Mouse (Mus musculus) neural tube, embryonic 15.5 days (tissue): ENCODE data around the gene Cltb. TPM values are rescaled to one million over a fixed set of nuclear protein-coding genes. Genes with fewer than 3 reads are reported as not detected.

Source experiments
- ATAC-seq: fragments of 200-750 bp; cut with Nextera tagmentation; 2 replicates; pipeline ENCODE4 v1.8.0; 2017; ENCODE audit warnings: mild to moderate bottlenecking, moderate TSS enrichment, moderate library complexity; ENCODE audit not compliant: low FRiP score
- H3K27ac ChIP-seq: fragments of 300-500 bp; sonication (generic); replicated peaks from 2 replicates; pipeline ENCODE4 v1.5.1; 2015; ENCODE audit warnings: mild to moderate bottlenecking, inconsistent platforms
- H3K27me3 ChIP-seq: fragments of 300-500 bp; sonication (generic); replicated peaks from 2 replicates; pipeline ENCODE4 v1.6.1; 2015; ENCODE audit warnings: inconsistent platforms
- H3K36me3 ChIP-seq: fragments of 300-500 bp; sonication (generic); 2 replicates; pipeline ENCODE4 v1.6.1; 2015; ENCODE audit warnings: inconsistent platforms
- H3K4me1 ChIP-seq: fragments of 300-500 bp; sonication (generic); 2 replicates; pipeline ENCODE4 v1.6.1; 2015; ENCODE audit warnings: inconsistent platforms
- H3K4me2 ChIP-seq: fragments of 300-500 bp; sonication (generic); 2 replicates; pipeline ENCODE4 v1.6.1; 2015; ENCODE audit warnings: inconsistent platforms, mild to moderate bottlenecking, moderate library complexity
- H3K4me3 ChIP-seq: fragments of 300-500 bp; sonication (generic); replicated peaks from 2 replicates; pipeline ENCODE4 v1.5.1; 2015; ENCODE audit warnings: mild to moderate bottlenecking, inconsistent platforms
- H3K9ac ChIP-seq: fragments of 300-500 bp; sonication (generic); replicated peaks from 2 replicates; pipeline ENCODE4 v1.6.1; 2015; ENCODE audit warnings: mild to moderate bottlenecking, inconsistent platforms
- H3K9me3 ChIP-seq: fragments of 300-500 bp; sonication (generic); replicated peaks from 2 replicates; pipeline ENCODE4 v1.6.1; 2016; ENCODE audit warnings: inconsistent platforms
- WGBS: fragments of 180-500 bp; shearing (Covaris S2); methylation state at CpG from one replicate; pipeline ENCODE4 v1.1.7; 2015; ENCODE audit warnings: mixed read lengths; 5-methylcytosine and 5-hydroxymethylcytosine counted together
- microRNA-seq: library from miRNA; unstranded; fragments of <30 nt; microRNA quantifications from one replicate; pipeline ENCODE4, GENCODE M21; 2017
- polyA plus RNA-seq: library from polyadenylated mRNA; unstranded; fragments of >200 nt; fragmentation: Nextera tagmentation; extraction: Ambion mirVana; gene quantifications from 2 replicates; pipeline ENCODE4 v1.2.1, GENCODE M21; 2015

The Cltb gene
- polyA plus RNA-seq, 1 experiment from 2014 or later = 259 TPM

DNA sequence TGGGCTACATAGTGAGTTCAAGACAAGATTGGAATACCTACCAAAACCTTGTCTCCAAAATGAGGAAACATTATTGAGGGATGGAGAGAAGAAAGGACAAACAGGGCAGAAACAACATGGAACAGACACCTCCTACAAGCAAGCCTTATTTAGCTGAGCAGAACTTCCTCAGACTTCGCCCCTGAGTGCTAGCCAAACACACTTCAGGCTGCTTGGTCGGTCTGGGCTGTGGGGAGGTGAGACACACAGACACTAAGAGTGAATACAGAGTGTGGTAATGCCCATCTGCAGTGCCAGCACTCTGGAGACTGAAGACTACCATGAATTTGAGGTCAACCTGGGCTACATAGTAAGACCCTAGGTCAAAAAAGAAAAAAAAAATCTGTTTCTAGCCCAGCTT lies 51.5 kb downstream of the Cltb start:
- H3K9ac ChIP-seq = no peak overlapping the region
- no peaks in the 10 kb centered on the region for H3K27me3 ChIP-seq
- peaks cover 75% of the 10 kb centered on the region for H3K36me3 ChIP-seq
- no peak for ATAC-seq
- H3K4me1 ChIP-seq = peaks cover 14% of the 10 kb centered on the region
- no peaks in the 10 kb centered on the region for H3K9me3 ChIP-seq
- H3K27ac ChIP-seq = no peak overlapping the region
- WGBS = 97% methylated on average over 2 of the region's 2 CpGs
- no peak overlapping the region for H3K4me3 ChIP-seq
- no peak overlapping the region for H3K4me2 ChIP-seq

DNA sequence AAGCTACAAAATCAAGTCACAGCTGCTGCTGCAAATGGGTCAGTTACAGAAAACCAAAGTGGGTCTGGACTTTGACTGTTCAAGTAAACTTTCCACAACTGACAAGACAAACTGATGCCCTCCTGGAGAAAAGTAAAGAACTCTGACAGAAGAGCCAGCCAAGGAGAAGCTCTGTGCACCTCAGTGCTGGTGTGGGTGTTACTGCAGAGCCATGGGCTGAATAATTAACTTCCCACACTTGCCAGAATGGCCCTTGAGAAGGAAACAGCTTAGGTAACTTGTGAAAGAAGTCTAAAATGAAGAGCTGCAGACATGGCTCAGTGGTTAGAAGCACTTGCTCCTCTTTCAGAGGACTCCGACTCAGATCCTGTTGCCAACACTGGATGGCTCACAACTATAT lies 53.5 kb downstream of the Cltb start:
- H3K27me3 ChIP-seq = no peaks in the 10 kb centered on the region
- no peaks in the 10 kb centered on the region for H3K9me3 ChIP-seq
- no peak overlapping the region for H3K27ac ChIP-seq
- no peak overlapping the region for H3K4me2 ChIP-seq
- H3K36me3 ChIP-seq = peaks cover 87% of the 10 kb centered on the region
- no peaks in the 10 kb centered on the region for H3K4me1 ChIP-seq
- H3K4me3 ChIP-seq = no peak overlapping the region
- WGBS = 97% methylated on average over 1 of the region's 1 CpGs
- no peak for ATAC-seq
- no peak overlapping the region for H3K9ac ChIP-seq

DNA sequence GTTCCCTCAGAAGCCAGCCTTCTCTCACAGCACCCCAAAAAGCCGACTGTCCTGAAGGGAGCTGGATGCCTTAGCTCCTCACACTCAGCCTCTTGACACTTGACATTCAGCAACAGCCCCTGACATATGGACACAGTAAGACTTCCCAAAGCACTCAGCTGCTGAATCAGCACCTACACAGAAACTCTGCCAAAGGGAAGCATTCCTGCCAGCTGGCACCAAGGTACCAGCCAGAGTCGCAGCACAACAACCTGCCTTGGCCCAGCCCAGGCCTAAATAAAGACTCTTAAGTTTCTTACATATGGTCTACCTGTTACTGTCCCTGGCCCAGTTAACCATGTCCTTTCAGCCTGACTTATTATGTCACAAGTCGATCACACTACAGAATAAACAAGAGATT lies 54.3 kb downstream of the Cltb start:
- Histone ChIP-seq H3K27ac (no peak overlapping the region), H3K4me1 (no peaks in the 10 kb centered on the region), H3K9ac (no peak overlapping the region), H3K9me3 (no peaks in the 10 kb centered on the region), H3K4me3 (no peak overlapping the region), H3K36me3 (peaks cover 88% of the 10 kb centered on the region), H3K4me2 (no peak overlapping the region), H3K27me3 (no peaks in the 10 kb centered on the region)
- no peak for ATAC-seq
- WGBS = 91% methylated on average over 3 of the region's 3 CpGs

DNA sequence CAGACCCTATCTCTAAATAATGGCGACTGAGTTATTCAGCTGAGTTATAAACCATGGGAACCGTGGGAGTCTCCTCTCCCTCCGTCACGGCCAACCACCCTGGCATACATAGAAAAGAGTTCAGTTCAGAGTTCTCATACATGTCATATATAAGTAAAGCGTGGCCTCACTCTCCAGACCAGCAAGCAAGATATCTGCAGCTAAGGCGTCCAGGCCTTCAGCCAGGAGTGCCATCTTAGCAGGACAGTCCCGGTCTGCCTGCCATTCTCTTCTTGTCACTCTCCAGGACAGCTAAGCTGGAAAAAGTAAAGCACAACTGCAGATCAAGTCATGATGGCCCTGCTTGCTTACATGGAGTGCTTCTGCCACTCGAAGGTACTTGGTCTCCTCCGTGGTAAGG lies 55.0 kb downstream of the Cltb start:
- Histone ChIP-seq H3K27ac (no peak overlapping the region), H3K4me1 (no peaks in the 10 kb centered on the region), H3K9me3 (no peaks in the 10 kb centered on the region), H3K4me2 (no peak overlapping the region), H3K4me3 (no peak overlapping the region), H3K9ac (no peak overlapping the region), H3K27me3 (no peaks in the 10 kb centered on the region), H3K36me3 (peaks cover 89% of the 10 kb centered on the region)
- WGBS = 92% methylated on average over 9 of the region's 9 CpGs
- ATAC-seq = no peak

DNA sequence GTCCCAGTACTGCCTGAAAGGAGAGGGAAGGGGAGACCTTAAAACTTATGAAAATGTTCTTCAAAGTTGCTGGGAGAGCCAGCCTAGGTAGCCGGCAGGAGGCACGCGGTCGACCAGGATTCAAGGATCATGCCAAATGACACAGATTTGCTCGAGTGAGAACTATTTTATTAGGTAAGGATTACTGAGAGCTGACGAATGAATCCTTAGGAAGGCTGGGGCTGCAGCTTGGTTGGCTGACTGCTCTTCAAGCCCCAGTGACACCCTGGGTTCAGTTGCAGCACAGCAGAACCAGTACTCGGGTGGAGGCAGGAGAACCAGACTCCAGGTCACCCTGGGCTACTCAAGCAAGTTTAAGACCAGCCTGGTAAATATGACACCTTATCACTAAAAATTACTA lies 63.1 kb downstream of the Cltb start:
- WGBS = 91% methylated on average over 7 of the region's 7 CpGs
- Histone ChIP-seq H3K9ac (no peak overlapping the region), H3K4me2 (no peak overlapping the region), H3K27me3 (no peaks in the 10 kb centered on the region), H3K27ac (no peak overlapping the region), H3K36me3 (peaks cover 68% of the 10 kb centered on the region), H3K9me3 (no peaks in the 10 kb centered on the region), H3K4me3 (no peak overlapping the region), H3K4me1 (no peaks in the 10 kb centered on the region)
- ATAC-seq = no peak

Small RNA genes within 50 kb of the gene (microRNA-seq; reads per million reads assigned to microRNA genes)
- not detected for gene Gm24195

Other genes starting within 250 kb of the Cltb start
- gene Cplx2, start 240.0 kb downstream of the Cltb start, polyA plus RNA-seq = 19.8 and 20.0 TPM in 2 replicates
- 85.8 and 89.9 TPM in 2 replicates for gene Thoc3, start 142.5 kb downstream of the Cltb start, polyA plus RNA-seq
- 19.8 and 20.1 TPM in 2 replicates for gene Simc1, start 107.6 kb downstream of the Cltb start, polyA plus RNA-seq
- 218 and 220 TPM in 2 replicates for gene 4833439L19Rik, start 45.9 kb downstream of the Cltb start, polyA plus RNA-seq
- 81.9 and 93.8 TPM in 2 replicates for gene Arl10, start 36.3 kb downstream of the Cltb start, polyA plus RNA-seq
- gene Nop16, start 21.3 kb downstream of the Cltb start, polyA plus RNA-seq = 64.7 and 69.8 TPM in 2 replicates
- gene Higd2a, start 21.1 kb downstream of the Cltb start, polyA plus RNA-seq = 267 and 285 TPM in 2 replicates
- gene Faf2, start 10.4 kb upstream of the Cltb start, polyA plus RNA-seq = 58.1 and 64.7 TPM in 2 replicates
- gene Rnf44, start 82.6 kb upstream of the Cltb start, polyA plus RNA-seq = 73.5 and 76.3 TPM in 2 replicates
- 0.22 and 1.4 TPM in 2 replicates for gene Cdhr2, start 90.1 kb upstream of the Cltb start, polyA plus RNA-seq
- 10.3 and 21.6 TPM in 2 replicates for gene Gprin1, start 138.5 kb upstream of the Cltb start, polyA plus RNA-seq
- 110 and 122 TPM in 2 replicates for gene Sncb, start 155.3 kb upstream of the Cltb start, polyA plus RNA-seq
- gene Eif4e1b, start 172.7 kb upstream of the Cltb start, polyA plus RNA-seq = not detected in 2 replicates
- 112 and 137 TPM in 2 replicates for gene Tspan17, start 178.0 kb upstream of the Cltb start, polyA plus RNA-seq